Mouse (Mus musculus): ENCODE results near the gene Fat2. TPM values are rescaled to one million over a fixed set of nuclear protein-coding genes. Genes with fewer than 3 reads are reported as not detected.

Fat2 gene
- polyA plus RNA-seq (2014; fragmentation: Nextera tagmentation; extraction: Ambion mirVana), result 0.23 and 0.31 TPM in 2 replicates

GRCm38 (mm10) chr11:55336101-55336891, at the start of gene Fat2:
Fat2 (minus strand) TSS chr11:55336564.
- Histone ChIP-seq H3K27ac (no peak within 1 kb of the TSS), H3K9me3 (ENCODE audit: control insufficient read depth, low read length) (no peaks in the 10 kb centered on the region), H3K36me3 (replicated peaks; ENCODE audit: control insufficient read depth, insufficient read depth) (no peaks in the 10 kb centered on the region), H3K27me3 (ENCODE audit: control insufficient read depth, insufficient read depth, low read length) (no peaks in the 10 kb centered on the region), H3K9ac (no peak within 1 kb of the TSS), H3K4me1 (replicated peaks; ENCODE audit: control insufficient read depth, insufficient read depth, low read length) (no peaks in the 10 kb centered on the region), H3K4me3 (replicated peaks; ENCODE audit: low read length) (no peak within 1 kb of the TSS), H3K4me2 (replicated peaks) (no peak within 1 kb of the TSS)
- ATAC-seq (ENCODE audit: low FRiP score), result no peak
- no peak for DNase-seq (ENCODE audit: low spot score)
- 50% methylated on average over 13 of the region's 13 CpGs for WGBS

GRCm38 (mm10) chr11:55383463-55384045, 47.2 kb upstream of the Fat2 start:
- no peaks in the 10 kb centered on the region; the same call in 1 of the 2 replicates for H3K4me1 ChIP-seq (replicated peaks; ENCODE audit: control insufficient read depth, insufficient read depth, low read length)
- no peaks in the 10 kb centered on the region for H3K27me3 ChIP-seq (ENCODE audit: control insufficient read depth, insufficient read depth, low read length)
- H3K4me3 ChIP-seq (replicated peaks; ENCODE audit: low read length), result no peak overlapping the region
- DNase-seq (ENCODE audit: low spot score) (no peak), ATAC-seq (ENCODE audit: low FRiP score) (no peak)
- H3K27ac ChIP-seq, result no peak overlapping the region
- H3K36me3 ChIP-seq (replicated peaks; ENCODE audit: control insufficient read depth, insufficient read depth), result no peaks in the 10 kb centered on the region
- no peak overlapping the region for H3K4me2 ChIP-seq (replicated peaks)
- H3K9me3 ChIP-seq (ENCODE audit: control insufficient read depth, low read length), result no peaks in the 10 kb centered on the region
- no peak overlapping the region for H3K9ac ChIP-seq
- WGBS, result 34% methylated on average over 6 of the region's 6 CpGs

DNA sequence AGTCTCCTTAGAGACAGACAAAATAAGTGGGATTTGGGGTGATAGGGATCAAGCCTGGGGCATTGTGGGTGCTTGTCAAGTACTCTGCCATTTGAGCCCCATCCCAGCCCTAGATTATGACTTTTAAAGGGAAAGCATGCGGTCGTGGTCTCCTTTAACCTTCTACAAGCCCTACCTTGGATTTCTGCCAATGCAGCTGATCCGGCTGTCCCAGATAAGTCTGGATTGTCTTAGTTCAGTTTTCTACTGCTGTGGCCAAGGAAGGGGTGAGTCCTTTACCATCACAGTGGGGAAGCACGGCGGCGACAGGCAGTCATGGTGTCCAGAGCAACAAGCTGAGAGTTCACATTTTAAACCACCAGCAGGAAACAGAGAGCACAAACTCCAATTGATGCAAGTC, 44.5 kb upstream of the Fat2 start:
- 58% methylated on average over 6 of the region's 6 CpGs for WGBS
- Histone ChIP-seq H3K9ac (no peak overlapping the region), H3K4me3 (replicated peaks; ENCODE audit: low read length) (no peak overlapping the region), H3K36me3 (replicated peaks; ENCODE audit: control insufficient read depth, insufficient read depth) (no peaks in the 10 kb centered on the region), H3K4me2 (replicated peaks) (no peak overlapping the region), H3K9me3 (ENCODE audit: control insufficient read depth, low read length) (no peaks in the 10 kb centered on the region), H3K27me3 (ENCODE audit: control insufficient read depth, insufficient read depth, low read length) (no peaks in the 10 kb centered on the region), H3K4me1 (replicated peaks; ENCODE audit: control insufficient read depth, insufficient read depth, low read length) (no peaks in the 10 kb centered on the region), H3K27ac (no peak overlapping the region)
- no peak for ATAC-seq (ENCODE audit: low FRiP score)
- no peak for DNase-seq (ENCODE audit: low spot score)

- 50% methylated on average over 5 of the region's 5 CpGs for WGBS
- DNase-seq (ENCODE audit: low spot score) (peak; percentile 45), ATAC-seq (ENCODE audit: low FRiP score) (no peak; the same call in 1 of the 2 replicates)
- Histone ChIP-seq H3K27me3 (ENCODE audit: control insufficient read depth, insufficient read depth, low read length) (0 out of 2 replicates have a peak, but pooled peaks cover 3% of the 10 kb centered on the region), H3K4me3 (replicated peaks; ENCODE audit: low read length) (no peak overlapping the region), H3K4me2 (replicated peaks) (no peak overlapping the region), H3K4me1 (replicated peaks; ENCODE audit: control insufficient read depth, insufficient read depth, low read length) (no peaks in the 10 kb centered on the region), H3K9ac (no peak overlapping the region), H3K27ac (no peak overlapping the region), H3K36me3 (replicated peaks; ENCODE audit: control insufficient read depth, insufficient read depth) (no peaks in the 10 kb centered on the region), H3K9me3 (ENCODE audit: control insufficient read depth, low read length) (no peaks in the 10 kb centered on the region)
These were observed 42.0 kb upstream of the Fat2 start for GRCm38 (mm10) chr11:55378371-55378770.

GRCm38 (mm10) chr11:55373838-55374237, 37.5 kb upstream of the Fat2 start:
- WGBS, result 60% methylated on average over 6 of the region's 6 CpGs
- no peak for ATAC-seq (ENCODE audit: low FRiP score)
- Histone ChIP-seq H3K4me1 (replicated peaks; ENCODE audit: control insufficient read depth, insufficient read depth, low read length) (no peaks in the 10 kb centered on the region), H3K4me3 (replicated peaks; ENCODE audit: low read length) (no peak overlapping the region), H3K36me3 (replicated peaks; ENCODE audit: control insufficient read depth, insufficient read depth) (no peaks in the 10 kb centered on the region), H3K9me3 (ENCODE audit: control insufficient read depth, low read length) (no peaks in the 10 kb centered on the region), H3K27ac (no peak overlapping the region), H3K9ac (no peak overlapping the region), H3K27me3 (ENCODE audit: control insufficient read depth, insufficient read depth, low read length) (0 out of 2 replicates have a peak, but pooled peaks cover 3% of the 10 kb centered on the region), H3K4me2 (replicated peaks) (no peak overlapping the region)
- no peak for DNase-seq (ENCODE audit: low spot score)

DNA sequence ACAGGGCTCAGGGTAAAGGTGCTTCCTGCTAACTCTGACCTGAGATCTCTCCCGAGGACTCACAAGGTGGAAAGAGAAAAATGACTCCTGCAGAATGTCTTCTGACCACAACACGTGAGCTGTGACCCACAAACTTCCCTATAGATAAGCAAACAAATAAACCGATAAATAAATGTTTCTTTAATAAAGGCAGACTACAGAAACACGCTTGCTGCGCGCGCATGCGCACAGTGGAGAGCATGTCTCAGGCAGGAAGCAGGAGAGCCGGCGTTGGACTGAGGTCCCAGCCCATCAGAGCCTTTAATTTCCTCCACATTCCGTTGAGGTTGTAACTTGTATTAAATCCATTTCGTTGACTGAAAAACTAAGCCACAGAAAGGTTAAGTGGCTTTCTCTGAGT, 37.0 kb upstream of the Fat2 start:
- Histone ChIP-seq H3K9me3 (ENCODE audit: control insufficient read depth, low read length) (no peaks in the 10 kb centered on the region), H3K4me3 (replicated peaks; ENCODE audit: low read length) (no peak overlapping the region), H3K27ac (no peak overlapping the region), H3K4me2 (replicated peaks) (no peak overlapping the region), H3K36me3 (replicated peaks; ENCODE audit: control insufficient read depth, insufficient read depth) (no peaks in the 10 kb centered on the region), H3K27me3 (ENCODE audit: control insufficient read depth, insufficient read depth, low read length) (0 out of 2 replicates have a peak, but pooled peaks cover 3% of the 10 kb centered on the region), H3K9ac (no peak overlapping the region), H3K4me1 (replicated peaks; ENCODE audit: control insufficient read depth, insufficient read depth, low read length) (no peaks in the 10 kb centered on the region)
- ATAC-seq (ENCODE audit: low FRiP score) (no peak), DNase-seq (ENCODE audit: low spot score) (no peak)
- WGBS, result 86% methylated on average over 12 of the region's 12 CpGs

- Histone ChIP-seq H3K4me3 (replicated peaks; ENCODE audit: low read length) (no peak overlapping the region), H3K9ac (no peak overlapping the region), H3K4me2 (replicated peaks) (no peak overlapping the region), H3K27me3 (ENCODE audit: control insufficient read depth, insufficient read depth, low read length) (0 out of 2 replicates have a peak, but pooled peaks cover 3% of the 10 kb centered on the region), H3K9me3 (ENCODE audit: control insufficient read depth, low read length) (no peaks in the 10 kb centered on the region), H3K36me3 (replicated peaks; ENCODE audit: control insufficient read depth, insufficient read depth) (no peaks in the 10 kb centered on the region), H3K4me1 (replicated peaks; ENCODE audit: control insufficient read depth, insufficient read depth, low read length) (no peaks in the 10 kb centered on the region), H3K27ac (no peak overlapping the region)
- 39% methylated on average over 6 of the region's 6 CpGs for WGBS
- no peak for ATAC-seq (ENCODE audit: low FRiP score)
- no peak for DNase-seq (ENCODE audit: low spot score)
These were observed 35.6 kb upstream of the Fat2 start for GRCm38 (mm10) chr11:55372001-55372400.

DNA sequence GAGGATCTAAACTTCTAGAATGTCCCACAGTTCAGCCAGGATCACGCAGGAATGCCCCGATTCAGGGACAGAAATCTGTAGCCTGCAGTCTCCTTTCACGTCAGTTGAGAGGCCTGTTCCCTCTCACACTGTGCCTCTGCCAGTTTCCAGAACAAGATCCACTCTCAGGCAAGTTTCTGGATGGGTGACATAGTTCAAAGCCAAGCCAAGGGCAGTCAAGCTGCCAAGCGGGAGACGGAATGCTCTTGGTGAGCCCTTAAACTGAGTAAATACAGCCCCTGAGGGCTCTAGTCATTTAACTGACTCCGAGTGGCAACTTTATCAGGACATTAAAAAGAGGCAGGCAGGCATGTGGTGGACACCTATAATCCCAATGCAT, 32.7 kb upstream of the Fat2 start:
- no peak for DNase-seq (ENCODE audit: low spot score)
- H3K9ac ChIP-seq, result no peak overlapping the region
- no peak for ATAC-seq (ENCODE audit: low FRiP score)
- H3K4me3 ChIP-seq (replicated peaks; ENCODE audit: low read length), result no peak overlapping the region
- 77% methylated on average over 6 of the region's 6 CpGs for WGBS
- H3K4me1 ChIP-seq (replicated peaks; ENCODE audit: control insufficient read depth, insufficient read depth, low read length), result no peaks in the 10 kb centered on the region
- 0 out of 2 replicates have a peak, but pooled peaks cover 3% of the 10 kb centered on the region for H3K27me3 ChIP-seq (ENCODE audit: control insufficient read depth, insufficient read depth, low read length)
- no peak overlapping the region for H3K27ac ChIP-seq
- no peaks in the 10 kb centered on the region for H3K36me3 ChIP-seq (replicated peaks; ENCODE audit: control insufficient read depth, insufficient read depth)
- H3K9me3 ChIP-seq (ENCODE audit: control insufficient read depth, low read length), result no peaks in the 10 kb centered on the region
- no peak overlapping the region for H3K4me2 ChIP-seq (replicated peaks)

- Histone ChIP-seq H3K4me3 (replicated peaks; ENCODE audit: low read length) (no peak overlapping the region), H3K36me3 (replicated peaks; ENCODE audit: control insufficient read depth, insufficient read depth) (no peaks in the 10 kb centered on the region), H3K27me3 (ENCODE audit: control insufficient read depth, insufficient read depth, low read length) (no peaks in the 10 kb centered on the region), H3K27ac (no peak overlapping the region), H3K4me2 (replicated peaks) (no peak overlapping the region), H3K4me1 (replicated peaks; ENCODE audit: control insufficient read depth, insufficient read depth, low read length) (no peaks in the 10 kb centered on the region), H3K9me3 (ENCODE audit: control insufficient read depth, low read length) (no peaks in the 10 kb centered on the region), H3K9ac (no peak overlapping the region)
- DNase-seq (ENCODE audit: low spot score), result no peak
- WGBS, result 74% methylated on average over 4 of the region's 4 CpGs
- ATAC-seq (ENCODE audit: low FRiP score), result no peak
These were observed 32.2 kb upstream of the Fat2 start for GRCm38 (mm10) chr11:55368388-55369092.

Data from hindbrain, embryonic 14.5 days (tissue).